Mouse (Mus musculus) kidney, embryonic 14.5 days (tissue): ENCODE measurements at regions not wholly inside any gene's neighbourhood (a gene's known extent, or its start where the extent isn't known, plus 50 kb on each side); places are given as distances from the start of the nearest gene placed in this dataset.
A peak's percentile ranks its signal among the peaks of the same experiment; 100 is the strongest.

Experiments used
- ATAC-seq: fragments of 200-750 bp; cut with Nextera tagmentation; 2 replicates; pipeline ENCODE4 v1.8.0; 2017; ENCODE audit warnings: moderate number of reproducible peaks, mild to moderate bottlenecking, moderate TSS enrichment, moderate library complexity; ENCODE audit not compliant: low FRiP score, low TSS enrichment
- H3K27ac ChIP-seq: fragments of 300-500 bp; sonication (generic); 2 replicates; pipeline ENCODE4 v1.5.1; 2014; ENCODE audit warnings: low read depth, mild to moderate bottlenecking, low read length, moderate library complexity, mixed read lengths
- H3K27me3 ChIP-seq: fragments of 300-500 bp; sonication (generic); 2 replicates; pipeline ENCODE4 v1.6.1; 2014; ENCODE audit warnings: mild to moderate bottlenecking, low read length; ENCODE audit not compliant: control insufficient read depth, insufficient read depth
- H3K36me3 ChIP-seq: fragments of 300-500 bp; sonication (generic); 2 replicates; pipeline ENCODE4 v1.6.1; 2014; ENCODE audit warnings: low read length, mixed read lengths; ENCODE audit not compliant: control insufficient read depth, insufficient read depth
- H3K4me1 ChIP-seq: fragments of 300-500 bp; sonication (generic); 2 replicates; pipeline ENCODE4 v1.6.1; 2014; ENCODE audit warnings: low read length, mixed read lengths; ENCODE audit not compliant: control insufficient read depth, insufficient read depth
- H3K4me2 ChIP-seq: fragments of 300-500 bp; sonication (generic); replicated peaks from 2 replicates; pipeline ENCODE4 v1.6.1; 2014; ENCODE audit warnings: low read depth, mild to moderate bottlenecking, low read length
- H3K4me3 ChIP-seq: fragments of 300-500 bp; sonication (generic); 2 replicates; pipeline ENCODE4 v1.5.1; 2014; ENCODE audit warnings: mild to moderate bottlenecking, low read length
- H3K9ac ChIP-seq: fragments of 300-500 bp; sonication (generic); 2 replicates; pipeline ENCODE4 v1.6.1; 2014; ENCODE audit warnings: low read depth, mild to moderate bottlenecking, low read length, moderate library complexity
- H3K9me3 ChIP-seq: fragments of 300-500 bp; sonication (generic); 2 replicates; pipeline ENCODE4 v1.6.1; 2016; ENCODE audit warnings: low read length; ENCODE audit not compliant: control insufficient read depth
- WGBS: fragments of 180-500 bp; shearing (Covaris S2); extraction: QIAGEN DNeasy Blood & Tissue Kit; methylation state at CpG from one replicate; pipeline ENCODE4 v1.1.7; 2014; 5-methylcytosine and 5-hydroxymethylcytosine counted together

GRCm38 (mm10) chr12:110183473-110183872, 95.4 kb upstream of the Dio3 start:
- WGBS = 67% methylated on average over 6 of the region's 6 CpGs
- peaks cover 32% of the 10 kb centered on the region for H3K27me3 ChIP-seq

GRCm38 (mm10) chr12:110185399-110185798, 93.5 kb upstream of the Dio3 start:
- Histone ChIP-seq H3K4me2 (no peak overlapping the region), H3K4me1 (peaks cover 14% of the 10 kb centered on the region; the same call in 1 of the 2 replicates), H3K27me3 (peaks cover 48% of the 10 kb centered on the region), H3K9ac (no peak overlapping the region), H3K9me3 (no peaks in the 10 kb centered on the region), H3K4me3 (no peak overlapping the region), H3K36me3 (no peaks in the 10 kb centered on the region), H3K27ac (no peak overlapping the region)
- ATAC-seq = no peak
- WGBS = 61% methylated on average over 8 of the region's 9 CpGs

More at GRCm38 (mm10) chr12:110183473-110183872, 95.4 kb upstream of the Dio3 start:
- Histone ChIP-seq H3K9me3 (no peaks in the 10 kb centered on the region), H3K27ac (no peak overlapping the region), H3K36me3 (no peaks in the 10 kb centered on the region), H3K9ac (no peak overlapping the region), H3K4me1 (peaks cover 11% of the 10 kb centered on the region; the same call in 1 of the 2 replicates), H3K4me2 (no peak overlapping the region), H3K4me3 (no peak overlapping the region)
- ATAC-seq = no peak

- no peaks in the 10 kb centered on the region for H3K9me3 ChIP-seq
- no peak for ATAC-seq
- H3K36me3 ChIP-seq = no peaks in the 10 kb centered on the region
- peaks cover 55% of the 10 kb centered on the region for H3K27me3 ChIP-seq
- peaks cover 14% of the 10 kb centered on the region; the same call in 1 of the 2 replicates for H3K4me1 ChIP-seq
- H3K9ac ChIP-seq = no peak overlapping the region
- no peak overlapping the region for H3K4me3 ChIP-seq
- H3K4me2 ChIP-seq = no peak overlapping the region
- no peak overlapping the region for H3K27ac ChIP-seq
- WGBS = 54% methylated on average over 3 of the region's 3 CpGs
These were observed 92.5 kb upstream of the Dio3 start for GRCm38 (mm10) chr12:110186381-110186780.

GRCm38 (mm10) chr12:110186911-110187245, 92.0 kb upstream of the Dio3 start:
- Histone ChIP-seq H3K27me3 (peaks cover 58% of the 10 kb centered on the region), H3K27ac (no peak overlapping the region), H3K9me3 (no peaks in the 10 kb centered on the region), H3K36me3 (no peaks in the 10 kb centered on the region), H3K4me2 (0 out of 2 replicates have a peak overlapping the region, but pooled peaks have one; percentile 43), H3K4me1 (peaks cover 14% of the 10 kb centered on the region; the same call in 1 of the 2 replicates), H3K4me3 (no peak overlapping the region), H3K9ac (no peak overlapping the region)
- no peak for ATAC-seq
- 19% methylated on average over 10 of the region's 10 CpGs for WGBS

- Histone ChIP-seq H3K4me2 (peak overlapping the region; percentile 43), H3K27ac (no peak overlapping the region), H3K9me3 (no peaks in the 10 kb centered on the region), H3K4me1 (peaks cover 14% of the 10 kb centered on the region; the same call in 1 of the 2 replicates), H3K36me3 (no peaks in the 10 kb centered on the region), H3K4me3 (peak overlapping the region; percentile 23), H3K9ac (no peak overlapping the region), H3K27me3 (peaks cover 58% of the 10 kb centered on the region)
- 1% methylated on average over 49 of the region's 49 CpGs for WGBS
- 0 out of 2 replicates have a peak, but pooled peaks have one; percentile 18 for ATAC-seq
These were observed 91.4 kb upstream of the Dio3 start for GRCm38 (mm10) chr12:110187246-110188135.

GRCm38 (mm10) chr12:110188136-110188631, 90.7 kb upstream of the Dio3 start:
- Histone ChIP-seq H3K36me3 (no peaks in the 10 kb centered on the region), H3K27ac (no peak overlapping the region), H3K4me1 (peaks cover 14% of the 10 kb centered on the region; the same call in 1 of the 2 replicates), H3K27me3 (peaks cover 58% of the 10 kb centered on the region), H3K9me3 (no peaks in the 10 kb centered on the region), H3K4me2 (peak overlapping the region; percentile 43), H3K4me3 (peak overlapping the region; percentile 23), H3K9ac (no peak overlapping the region)
- ATAC-seq = no peak
- WGBS = 2% methylated on average over 29 of the region's 29 CpGs

- Histone ChIP-seq H3K36me3 (no peaks in the 10 kb centered on the region), H3K9me3 (no peaks in the 10 kb centered on the region), H3K4me2 (peak overlapping the region; percentile 43), H3K27ac (no peak overlapping the region), H3K9ac (no peak overlapping the region), H3K4me1 (peaks cover 14% of the 10 kb centered on the region; the same call in 1 of the 2 replicates), H3K27me3 (peaks cover 58% of the 10 kb centered on the region), H3K4me3 (peak overlapping the region; percentile 23)
- WGBS = 1% methylated on average over 39 of the region's 39 CpGs
- ATAC-seq = peak; percentile 12; the same call in 1 of the 2 replicates
These were observed 90.1 kb upstream of the Dio3 start for GRCm38 (mm10) chr12:110188641-110189328.

- no peaks in the 10 kb centered on the region for H3K9me3 ChIP-seq
- no peak overlapping the region for H3K9ac ChIP-seq
- ATAC-seq = no peak
- WGBS = 1% methylated on average over 19 of the region's 19 CpGs
- peak overlapping the region; percentile 23 for H3K4me3 ChIP-seq
- H3K27ac ChIP-seq = no peak overlapping the region
- H3K4me1 ChIP-seq = peaks cover 14% of the 10 kb centered on the region; the same call in 1 of the 2 replicates
- peak overlapping the region; percentile 43 for H3K4me2 ChIP-seq
- H3K36me3 ChIP-seq = no peaks in the 10 kb centered on the region
- H3K27me3 ChIP-seq = peaks cover 61% of the 10 kb centered on the region
These were observed 89.6 kb upstream of the Dio3 start for GRCm38 (mm10) chr12:110189329-110189642.
